Comparison of ENCODE assay signal across 7 mouse cellular contexts in genomic region chr8:126536132-126536927, GRCm38 (mm10). TPM values are rescaled to one million over a fixed set of nuclear protein-coding genes. Genes with fewer than 3 reads are reported as not detected.
DNase-seq lines count a peak whose midpoint lies in the region; ATAC-seq and TF ChIP-seq lines count a peak whose summit lies in the region.

No protein-coding gene starts in this region.

- H3K36me3 ChIP-seq in heart, embryonic 16.5 days (ENCODE audit: control insufficient read depth, insufficient read depth): no peaks in the 10 kb centered on the region
- H3K36me3 ChIP-seq in limb, embryonic 10.5 days: no peaks in the 10 kb centered on the region
- H3K36me3 ChIP-seq in midbrain, postnatal 0 days (ENCODE audit: insufficient read depth, low read length): no peaks in the 10 kb centered on the region

- DNase-seq in CD4-positive, CD25-positive, alpha-beta regulatory T cell, adult 2 months (ENCODE audit: low read depth, low spot score): peak; percentile 60
- peak; percentile 12 for DNase-seq in T-cell, adult 2 months (ENCODE audit: low spot score)
- DNase-seq in limb, embryonic 10.5 days (ENCODE audit: low spot score): no peak
- no peak for DNase-seq in midbrain, postnatal 0 days (ENCODE audit: low spot score)
- no peak for DNase-seq in right cerebral cortex, postnatal 4 days
- no peak for DNase-seq in ovary, postnatal 36 days (ENCODE audit: low spot score)

- H3K4me3 ChIP-seq in heart, embryonic 16.5 days (ENCODE audit: low read length): no peak overlapping the region
- H3K4me3 ChIP-seq in limb, embryonic 10.5 days: no peak overlapping the region
- no peak overlapping the region for H3K4me3 ChIP-seq in midbrain, postnatal 0 days (ENCODE audit: low read depth, low read length)

- H3K9me3 ChIP-seq in heart, embryonic 16.5 days (replicated peaks; ENCODE audit: control insufficient read depth, low read length): no peaks in the 10 kb centered on the region
- H3K9me3 ChIP-seq in limb, embryonic 10.5 days (replicated peaks): no peaks in the 10 kb centered on the region
- no peaks in the 10 kb centered on the region for H3K9me3 ChIP-seq in midbrain, postnatal 0 days (ENCODE audit: low read length)

- peaks cover 54% of the 10 kb centered on the region for H3K4me1 ChIP-seq in heart, embryonic 16.5 days (ENCODE audit: control insufficient read depth, insufficient read depth, low read length)
- H3K4me1 ChIP-seq in limb, embryonic 10.5 days: peaks cover 46% of the 10 kb centered on the region
- H3K4me1 ChIP-seq in midbrain, postnatal 0 days (ENCODE audit: insufficient read depth, low read length): peaks cover 30% of the 10 kb centered on the region

- no peak; the same call in 1 of the 2 replicates for TF ChIP-seq CTCF in midbrain, postnatal 0 days (IDR thresholded peaks at IDR 0.05)

- no peak overlapping the region; the same call in 1 of the 2 replicates for H3K4me2 ChIP-seq in heart, embryonic 16.5 days (ENCODE audit: low read depth, low read length)
- H3K4me2 ChIP-seq in midbrain, postnatal 0 days (ENCODE audit: low read depth, low read length, poor library complexity, severe bottlenecking): no peak overlapping the region

- WGBS in heart, embryonic 16.5 days: 24% methylated on average over 11 of the region's 11 CpGs
- 26% methylated on average over 11 of the region's 11 CpGs for WGBS in limb, embryonic 10.5 days
- WGBS in midbrain, postnatal 0 days: 13% methylated on average over 11 of the region's 11 CpGs

- peak overlapping the region; percentile 11 for H3K9ac ChIP-seq in heart, embryonic 16.5 days (ENCODE audit: low read length)
- H3K9ac ChIP-seq in midbrain, postnatal 0 days (replicated peaks; ENCODE audit: low read length, poor library complexity, severe bottlenecking): peak overlapping the region; percentile 29; the same call in 1 of the 2 replicates

- 0 out of 2 replicates have a peak, but pooled peaks have one; percentile 11 for ATAC-seq in heart, embryonic 16.5 days (replicated peaks; ENCODE audit: extremely low read depth, insufficient read depth, low FRiP score)
- peak; percentile 25; the same call in 1 of the 2 replicates for ATAC-seq in midbrain, postnatal 0 days (ENCODE audit: low FRiP score)

- H3K27ac ChIP-seq in heart, embryonic 16.5 days (ENCODE audit: low read length): peak overlapping the region; percentile 97
- H3K27ac ChIP-seq in limb, embryonic 10.5 days: peak overlapping the region; percentile 74
- peak overlapping the region; percentile 96 for H3K27ac ChIP-seq in midbrain, postnatal 0 days (ENCODE audit: low read depth, low read length)

- H3K27me3 ChIP-seq in heart, embryonic 16.5 days (ENCODE audit: control insufficient read depth, insufficient read depth, low read length): no peaks in the 10 kb centered on the region
- no peaks in the 10 kb centered on the region for H3K27me3 ChIP-seq in limb, embryonic 10.5 days (ENCODE audit: low read depth, poor library complexity, severe bottlenecking)
- no peaks in the 10 kb centered on the region for H3K27me3 ChIP-seq in midbrain, postnatal 0 days (ENCODE audit: insufficient read depth, low read length)

RNA-seq across cellular contexts. Expression of gene Irf2bp2, which starts 57.5 kb away (rescaled TPM):
- polyA plus RNA-seq in heart, embryonic 16.5 days (2015; fragmentation: Nextera tagmentation; extraction: Ambion mirVana): 9.1 and 9.8 TPM in 2 replicates
- polyA plus RNA-seq in limb, embryonic 10.5 days (2016; fragmentation: Nextera tagmentation; extraction: Ambion mirVana): 4.2 and 4.5 TPM in 2 replicates
- 81.3 and 88.2 TPM in 2 replicates for total RNA-seq in midbrain, postnatal 0 days (2014; rRNA removed)
- polyA plus RNA-seq in midbrain, postnatal 0 days (2015; fragmentation: Nextera tagmentation; extraction: Ambion mirVana): 8.0 and 9.2 TPM in 2 replicates

Comparison
In these comparisons a context has a peak if more than half of its experiments do, and no peak if none do; other contexts are left out.
1. DNase-seq: peak in CD4-positive, CD25-positive, alpha-beta regulatory T cell, adult 2 months (single experiment) and T-cell, adult 2 months (single experiment); none in limb, embryonic 10.5 days (single experiment), midbrain, postnatal 0 days (single experiment), right cerebral cortex, postnatal 4 days (single experiment) and ovary, postnatal 36 days (single experiment).
2. Peak in every context shown above with its lines, with median percentiles within 50 percentile points of each other: H3K27ac ChIP-seq.